Mouse (Mus musculus) megakaryocyte-erythroid progenitor cell, adult 5-6 weeks (primary cell): Measurements from ENCODE around the gene Kdm6b. TPM values are rescaled to one million over a fixed set of nuclear protein-coding genes. Genes with fewer than 3 reads are reported as not detected.
"Not testable (repeated sequence)": the region's sequence is repeated elsewhere in the genome, so short reads cannot be mapped to it uniquely, and the experiment has no call there.

Experiments used
- ATAC-seq: replicated peaks from 2 replicates; pipeline ENCODE4 v1.8.0; 2016; ENCODE audit warnings: mild to moderate bottlenecking, inconsistent platforms; ENCODE audit not compliant: severe bottlenecking, poor library complexity, low FRiP score, low TSS enrichment
- total RNA-seq, 2 experiments: library from RNA; stranded (forward) in 1 of 2; stranded (reverse) in 1 of 2; fragments of 200-1000, 215-1000 nt in 1 of 2; fragments of >200 nt in 1 of 2; fragmentation: Nextera tagmentation in 1 of 2; gene quantifications; 2 replicates each; pipeline ENCODE4 v1.2.3; 2014 to 2017

The Kdm6b gene
- total RNA-seq, 2 experiments from 2014 or later, result 1.6 to 19.3 TPM

DNA sequence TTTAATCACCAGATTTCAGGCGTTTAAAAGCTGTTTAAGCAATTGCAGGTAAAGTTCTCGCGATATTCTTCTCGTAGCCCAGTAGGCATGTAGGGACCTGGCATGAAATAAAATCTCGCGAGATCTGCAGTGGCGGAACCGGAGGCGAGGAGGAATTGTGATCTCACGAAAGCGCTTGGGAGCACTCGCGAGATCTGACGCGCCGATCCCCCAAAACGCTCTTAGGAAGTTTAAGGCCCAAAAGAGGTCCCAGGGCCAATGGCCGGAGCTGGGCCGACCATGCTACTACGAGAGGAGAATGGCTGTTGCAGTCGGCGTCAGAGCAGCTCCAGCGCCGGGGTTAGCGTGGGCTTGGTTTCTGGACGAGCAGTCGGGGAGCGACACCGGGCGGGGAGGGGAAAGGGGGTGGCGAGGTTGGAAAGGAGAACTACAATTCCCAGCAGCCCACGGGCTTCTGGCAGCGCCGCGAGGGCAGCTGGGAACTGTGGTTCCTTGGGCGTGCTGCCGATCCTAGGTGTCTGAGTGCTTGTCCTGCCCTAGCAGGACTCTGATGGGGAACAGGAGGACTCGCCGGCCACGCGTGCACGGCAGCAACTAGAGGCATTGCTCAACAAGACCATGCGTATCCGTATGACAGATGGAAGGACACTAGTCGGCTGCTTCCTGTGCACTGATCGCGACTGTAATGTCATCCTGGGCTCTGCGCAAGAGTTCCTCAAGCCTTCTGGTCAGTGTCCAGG, 17.7 kb downstream of the Kdm6b start:
- peak; percentile 81 for ATAC-seq

GRCm38 (mm10) chr11:69395235-69395633, 18.2 kb downstream of the Kdm6b start, which contains the start of the genes Naa38 and Cyb5d1:
Gene Naa38 (plus strand): TSS chr11:69395487.
Gene Cyb5d1 (minus strand): TSS chr11:69395631.
- peak; percentile 66; the same call in 1 of the 2 replicates for ATAC-seq

DNA sequence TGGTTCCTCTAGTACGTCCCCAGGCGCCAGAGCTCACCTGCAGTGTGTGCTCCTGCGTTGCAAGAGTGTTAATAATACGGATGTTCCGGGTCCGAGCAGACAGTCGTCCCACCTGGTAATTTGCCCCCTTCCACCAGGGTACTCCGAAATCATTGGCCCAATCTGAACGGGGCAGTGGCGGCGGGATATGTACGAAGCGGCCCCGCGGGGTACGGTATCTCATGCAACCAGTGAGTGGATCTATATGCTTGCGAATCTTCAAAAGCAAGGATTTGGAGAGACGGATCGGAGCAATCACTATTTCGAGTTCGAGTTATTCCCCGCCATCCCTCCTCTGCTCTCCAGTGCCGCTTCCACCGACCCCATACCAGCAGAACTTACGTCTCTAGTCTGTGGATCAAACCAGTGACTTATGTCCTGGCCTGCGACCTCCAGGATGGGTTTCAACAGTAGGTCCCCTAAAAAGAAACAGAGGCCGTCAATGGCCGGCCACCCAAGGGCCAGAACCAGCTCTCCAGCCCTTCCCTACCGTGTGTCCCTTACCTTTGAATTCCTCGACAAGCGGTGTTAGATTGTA, 18.8 kb downstream of the Kdm6b start:
- not testable (repeated sequence) for ATAC-seq

DNA sequence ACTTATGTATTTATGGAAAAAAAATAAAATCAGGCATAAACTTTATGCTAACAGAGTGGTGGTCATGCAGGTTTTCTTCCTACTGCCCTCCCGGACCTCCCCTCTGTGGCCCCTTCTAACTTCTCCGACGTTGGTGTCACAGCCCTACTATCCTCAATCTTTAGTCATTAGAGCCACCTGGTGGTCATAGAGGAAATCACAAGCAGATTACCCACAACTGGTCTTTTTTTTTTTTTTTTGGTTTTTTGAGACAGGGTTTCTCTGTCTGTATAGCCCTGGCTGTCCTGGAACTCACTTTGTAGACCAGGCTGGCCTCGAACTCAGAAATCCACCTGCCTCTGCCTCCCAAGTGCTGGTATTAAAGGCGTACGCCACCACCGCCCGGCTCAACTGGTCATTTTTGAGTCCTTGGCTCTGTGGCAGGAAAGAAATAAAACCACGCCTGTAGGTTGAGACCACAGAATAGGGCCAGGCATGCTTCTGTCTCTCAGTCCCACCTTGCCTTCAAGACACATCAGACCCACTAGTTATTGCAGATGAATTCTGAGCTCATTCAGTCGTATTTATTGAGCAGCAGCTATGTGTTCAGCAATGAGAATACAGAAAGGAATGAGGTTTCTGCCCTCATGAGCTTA, 23.0 kb downstream of the Kdm6b start:
- 0 out of 2 replicates have a peak, but pooled peaks have one; percentile 42 for ATAC-seq

DNA sequence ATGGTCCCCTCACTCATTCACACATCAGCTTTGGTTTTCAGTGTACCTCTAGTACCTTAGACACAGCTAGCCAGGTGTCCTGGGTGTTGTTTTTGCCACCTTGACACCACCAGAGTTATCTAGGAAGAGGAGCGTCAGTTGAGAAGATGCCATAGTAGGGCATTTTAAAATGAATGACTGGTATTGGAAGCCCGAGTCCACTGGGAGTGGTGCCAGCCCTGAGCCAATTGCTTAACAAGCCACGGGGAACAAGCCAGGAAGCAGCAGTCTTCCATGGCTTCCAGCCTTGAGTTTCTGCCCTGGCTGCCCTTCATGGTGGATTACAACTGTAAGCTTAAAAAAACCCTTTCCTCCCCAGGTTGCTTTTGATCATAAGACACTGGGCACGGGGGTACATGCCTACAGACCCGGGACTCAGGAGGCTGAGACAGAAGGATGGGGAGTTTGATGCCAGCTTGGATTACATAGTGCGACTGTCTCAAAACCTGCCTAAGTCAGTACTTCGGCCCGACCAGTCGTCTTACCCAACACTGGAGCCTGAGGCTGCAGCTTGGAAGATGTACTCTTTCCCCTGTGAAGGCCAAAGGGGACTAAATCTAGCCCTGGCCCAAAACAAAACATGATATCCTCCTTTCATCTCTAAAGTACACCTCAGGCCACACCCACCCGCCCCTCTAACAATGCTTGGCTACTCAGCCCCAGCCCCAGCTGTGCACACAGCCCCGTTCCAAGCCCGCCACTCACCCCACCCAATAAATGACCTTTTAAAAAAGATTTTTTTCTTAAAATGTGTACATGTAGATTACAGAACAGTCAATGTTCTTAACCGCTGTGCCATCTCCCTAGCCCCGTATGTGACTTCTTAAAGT, 23.7 kb downstream of the Kdm6b start:
- ATAC-seq, result no peak

DNA sequence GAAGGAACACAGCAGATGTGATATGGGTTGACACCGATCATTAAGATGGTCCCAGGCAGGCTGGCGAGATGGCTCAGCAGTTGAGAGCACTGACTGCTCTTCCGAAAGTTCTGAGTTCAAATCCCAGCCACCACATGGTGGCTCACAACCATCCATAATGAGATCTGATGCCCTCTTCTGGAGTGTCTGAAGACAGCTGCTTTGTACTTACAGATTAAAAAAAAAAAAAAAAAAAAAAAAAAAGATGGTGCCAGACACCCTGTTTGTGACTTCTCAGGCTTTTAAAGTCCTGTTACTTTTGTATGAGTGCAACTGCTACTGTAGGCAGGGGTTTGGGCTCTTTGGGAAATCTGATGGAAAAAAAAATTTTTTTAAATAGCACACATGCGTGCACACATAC, 24.8 kb downstream of the Kdm6b start:
- no peak for ATAC-seq

GRCm38 (mm10) chr11:69386758-69387157, 26.7 kb downstream of the Kdm6b start:
- no peak for ATAC-seq

DNA sequence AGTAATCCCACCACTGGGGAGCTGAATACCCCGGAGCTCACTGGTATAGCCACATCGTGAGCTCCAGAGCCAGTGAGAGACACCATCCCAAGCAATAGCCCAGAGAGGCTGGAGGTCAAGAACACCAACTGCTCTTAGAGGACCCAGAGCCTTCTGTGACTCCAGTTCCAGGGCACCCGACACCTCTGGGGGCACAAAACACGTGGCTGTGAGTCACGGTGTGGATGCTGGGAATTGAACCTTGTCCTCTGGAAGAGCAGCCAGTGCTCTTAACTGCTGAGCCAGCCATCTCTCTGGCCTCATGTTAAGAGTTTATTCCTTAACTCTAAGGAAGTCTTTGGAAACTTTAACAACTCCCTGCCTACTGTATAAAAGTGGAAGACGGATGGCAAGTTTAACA, 28.5 kb downstream of the Kdm6b start:
- no peak for ATAC-seq

- no peak for ATAC-seq
Measured at GRCm38 (mm10) chr11:69382478-69383105, 30.9 kb downstream of the Kdm6b start.

DNA sequence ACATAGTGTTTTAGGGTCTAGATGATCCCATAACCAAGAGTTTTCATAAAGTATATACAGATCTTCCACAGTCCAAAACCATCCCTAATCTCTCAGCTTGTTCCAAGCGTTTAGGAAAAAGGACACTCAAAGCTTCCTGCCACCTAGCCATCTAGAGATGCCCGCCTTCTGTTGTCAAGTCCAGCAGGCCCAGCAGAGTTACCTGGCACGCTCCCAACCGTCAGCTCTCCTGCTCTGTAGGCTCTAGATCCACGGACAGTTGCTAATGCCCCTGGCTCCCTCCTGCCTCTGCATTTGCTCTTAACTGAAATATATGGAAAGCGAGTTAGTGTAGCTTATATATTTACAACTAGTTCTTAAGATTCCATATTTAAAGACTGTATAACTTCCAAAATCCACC, 32.1 kb downstream of the Kdm6b start:
- no peak for ATAC-seq

GRCm38 (mm10) chr11:69379600-69379999, 33.9 kb downstream of the Kdm6b start:
- ATAC-seq, result no peak

GRCm38 (mm10) chr11:69377766-69378165, 35.7 kb downstream of the Kdm6b start:
- ATAC-seq, result no peak

DNA sequence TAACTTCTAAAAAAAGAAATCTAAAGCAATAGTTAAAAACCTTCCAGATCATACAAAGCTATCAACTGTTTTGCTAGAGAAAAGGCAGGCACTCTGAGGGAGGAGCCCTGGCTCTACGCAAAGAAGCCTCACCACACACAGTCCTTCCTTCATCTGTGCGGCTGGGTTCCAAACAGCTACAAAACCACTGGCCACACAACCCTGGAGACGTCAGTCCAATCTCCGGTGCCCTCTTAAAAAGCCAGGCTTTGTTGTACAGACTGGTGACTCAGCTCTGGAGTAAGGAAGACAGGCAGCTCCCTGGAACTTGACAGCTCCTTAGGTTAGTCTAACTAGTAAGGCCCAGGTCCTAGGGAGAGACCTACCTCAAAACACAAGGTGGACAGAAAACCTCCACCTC, 37.8 kb downstream of the Kdm6b start:
- ATAC-seq, result no peak

DNA sequence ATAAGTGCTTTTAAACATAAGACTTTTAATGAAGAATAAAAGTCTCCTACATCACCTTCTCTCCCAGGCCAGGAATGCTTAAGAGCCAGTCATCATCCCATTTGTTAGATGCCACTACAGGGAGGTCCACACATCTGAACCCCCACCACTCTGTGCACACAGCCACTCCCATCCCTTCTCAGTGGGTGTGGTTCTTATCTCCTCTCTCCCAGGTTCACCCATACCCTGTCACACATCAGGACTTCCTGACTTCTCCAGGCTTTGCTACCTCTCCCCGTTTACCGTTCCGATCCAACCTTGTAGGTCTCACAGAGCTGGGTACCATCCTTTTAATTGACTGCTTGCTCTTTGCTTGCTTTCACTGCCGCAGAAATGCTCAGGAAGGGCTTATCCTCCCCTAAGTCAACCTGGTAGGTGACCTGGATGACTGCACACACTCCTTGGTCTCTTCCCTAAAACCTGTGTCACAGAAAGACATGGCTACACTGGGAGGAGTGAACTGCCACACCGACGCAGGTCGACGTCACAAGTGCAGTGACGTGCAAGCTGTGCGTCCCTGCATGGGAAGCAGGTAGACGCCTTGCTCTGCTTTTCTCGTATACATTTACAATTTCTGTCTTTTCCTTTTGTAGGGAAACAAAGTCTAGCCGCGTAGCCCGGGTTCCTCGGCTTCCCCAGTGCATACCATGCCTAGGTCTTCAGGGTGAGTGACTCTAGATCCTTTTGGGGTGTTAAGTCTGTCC, 40.1 kb downstream of the Kdm6b start:
- ATAC-seq, result peak; percentile 76

DNA sequence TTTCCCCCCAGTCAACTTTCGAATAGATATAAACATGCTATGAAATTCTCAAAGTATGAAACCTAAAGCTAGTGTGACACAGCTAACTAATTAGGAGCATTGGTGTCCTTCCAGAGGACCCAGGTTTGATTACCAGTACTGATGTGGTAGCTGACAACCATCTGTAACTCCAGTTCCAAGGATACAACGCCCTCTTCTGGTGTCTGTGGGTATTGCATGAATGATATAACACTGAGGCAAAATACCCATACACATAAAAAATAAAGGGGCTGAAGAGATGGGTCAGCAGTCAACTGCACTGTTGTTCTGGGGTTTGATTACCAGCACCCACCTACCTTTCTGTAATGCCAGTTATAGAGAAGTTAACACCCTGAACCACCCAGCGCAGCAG, 40.7 kb downstream of the Kdm6b start:
- no peak for ATAC-seq

DNA sequence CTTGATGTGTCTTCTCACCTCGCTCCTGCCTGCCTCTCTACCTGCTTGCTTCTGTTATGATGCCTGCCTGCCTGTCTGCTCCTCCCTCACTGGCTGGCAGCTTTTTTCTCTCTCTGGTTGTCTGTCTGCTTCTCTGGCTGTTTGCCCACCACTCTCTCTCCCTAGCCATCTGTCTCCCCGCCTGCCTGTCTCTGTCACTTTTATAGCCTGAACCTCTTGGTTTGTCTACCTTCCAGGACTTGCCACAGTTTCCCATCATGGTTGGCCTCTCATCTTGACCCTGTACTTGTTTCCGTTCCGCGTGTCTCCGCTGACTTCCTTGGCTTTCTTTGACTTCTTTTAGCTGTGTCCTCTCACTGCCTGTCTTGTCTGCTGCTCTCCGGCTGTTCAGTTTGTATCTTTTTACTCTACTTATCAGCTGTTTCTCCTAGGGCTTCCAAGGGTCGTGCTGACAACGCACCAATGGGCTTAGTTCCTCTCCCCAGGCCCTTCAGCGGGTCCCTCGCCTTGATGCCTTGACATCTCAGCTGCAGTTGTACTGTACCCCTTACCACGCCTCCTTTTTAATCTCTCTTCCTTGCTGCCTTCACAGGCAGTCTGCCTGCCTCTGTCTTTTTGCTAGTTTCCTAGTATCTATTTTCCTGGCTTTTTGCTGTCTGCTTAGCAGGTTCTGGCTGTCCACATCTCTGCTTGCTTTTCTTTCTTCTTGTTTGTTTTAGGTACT, 41.3 kb downstream of the Kdm6b start:
- peak; percentile 59 for ATAC-seq

DNA sequence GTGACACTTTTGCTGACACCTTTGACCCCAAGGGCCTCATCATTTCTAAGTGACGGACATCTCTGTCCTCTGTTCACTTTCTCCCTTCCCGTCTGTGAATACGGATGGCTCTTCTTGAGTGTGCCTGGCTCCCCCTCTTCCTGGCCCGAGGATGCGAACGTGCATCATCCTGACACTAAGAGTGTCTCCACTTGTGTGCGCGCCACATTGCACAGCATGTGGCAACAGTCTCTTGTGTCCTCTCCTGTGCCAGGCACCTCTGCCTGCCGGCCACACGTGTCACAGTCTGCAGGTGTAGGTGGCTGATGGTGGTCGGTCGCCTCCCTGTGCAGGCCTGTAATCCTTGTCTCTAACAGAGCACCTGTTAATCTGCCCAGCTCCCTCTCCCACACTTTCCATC, 41.9 kb downstream of the Kdm6b start:
- peak; percentile 16; the same call in 1 of the 2 replicates for ATAC-seq

DNA sequence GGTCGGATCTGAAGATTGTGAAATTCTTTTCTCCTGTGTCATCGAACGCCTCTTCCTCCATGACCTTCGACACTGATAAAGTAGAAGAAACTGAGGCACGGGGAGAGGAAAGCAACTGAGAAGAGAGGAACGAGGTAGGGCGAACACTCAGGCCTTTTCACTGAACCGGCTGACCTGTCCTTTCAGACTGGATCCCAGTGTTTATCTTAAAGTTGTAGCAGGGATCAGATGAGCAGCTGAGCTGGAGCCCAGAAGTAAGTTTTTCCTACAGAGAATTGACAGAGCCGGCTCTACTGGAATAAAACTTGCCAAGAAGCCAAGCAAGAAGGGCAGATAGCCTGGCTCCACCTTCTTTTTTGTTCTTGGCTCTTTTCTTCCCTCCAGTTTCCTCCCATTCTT, 42.7 kb downstream of the Kdm6b start:
- ATAC-seq, result no peak
